Mouse (Mus musculus): Measurements from ENCODE around the gene Unc5b.

Gene Unc5b

DNA sequence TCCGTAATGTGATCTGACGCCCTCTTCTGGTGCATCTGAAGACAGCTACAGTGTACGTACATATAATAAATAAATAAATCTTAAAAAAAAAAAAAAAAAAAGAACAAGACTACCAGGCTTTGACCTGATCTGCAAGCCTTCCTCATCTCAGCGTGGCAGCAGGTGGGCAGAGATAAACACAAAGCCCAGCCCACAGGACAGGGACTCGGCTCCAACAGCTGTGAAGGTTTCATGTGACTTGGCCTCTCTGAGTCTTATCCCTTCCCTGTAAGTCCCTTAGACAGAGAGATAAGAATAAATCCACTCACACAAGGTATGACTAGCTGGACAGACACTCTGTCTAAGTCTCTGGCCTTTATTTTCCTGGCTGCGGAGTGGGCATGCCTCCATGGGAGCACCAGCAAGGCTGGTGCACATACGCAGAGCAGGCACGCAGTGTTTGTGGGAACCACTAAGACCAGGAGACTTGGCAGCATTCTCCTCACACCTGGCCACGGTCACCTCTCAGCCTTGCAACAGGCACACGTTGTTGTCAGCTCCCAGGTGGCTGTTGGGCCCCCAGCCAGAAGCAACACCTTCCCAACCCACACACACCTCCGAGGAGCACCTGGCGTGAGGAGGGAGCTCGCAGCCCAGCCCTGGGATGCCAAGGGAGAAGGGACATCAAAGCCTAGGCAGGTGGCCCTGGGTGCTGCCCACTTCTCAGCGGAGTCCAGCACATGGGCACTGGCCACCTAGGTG is 33.5 kb downstream of the Unc5b start:
- no peak for DNase-seq (ENCODE audit: low spot score)

DNA sequence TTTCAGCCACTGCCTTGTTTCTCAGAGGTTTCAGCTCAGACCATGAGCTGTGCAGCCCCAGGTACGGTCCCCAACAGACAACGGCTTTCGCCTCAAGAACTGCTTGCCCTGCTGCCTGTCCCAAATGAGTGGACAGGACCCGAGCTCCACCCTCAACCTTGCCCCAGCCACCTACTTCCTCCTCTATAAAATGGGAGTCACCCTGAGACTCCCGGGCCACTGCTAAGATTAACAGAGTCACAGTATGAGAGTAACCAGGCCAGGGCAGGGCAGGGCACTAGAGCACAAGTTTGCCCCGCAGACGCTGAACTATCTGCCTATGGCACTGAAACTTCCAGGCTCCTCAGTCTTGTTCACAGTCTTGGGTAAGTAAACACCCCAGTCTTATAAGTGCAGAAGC is 34.9 kb downstream of the Unc5b start:
- DNase-seq (ENCODE audit: low spot score) = no peak

DNA sequence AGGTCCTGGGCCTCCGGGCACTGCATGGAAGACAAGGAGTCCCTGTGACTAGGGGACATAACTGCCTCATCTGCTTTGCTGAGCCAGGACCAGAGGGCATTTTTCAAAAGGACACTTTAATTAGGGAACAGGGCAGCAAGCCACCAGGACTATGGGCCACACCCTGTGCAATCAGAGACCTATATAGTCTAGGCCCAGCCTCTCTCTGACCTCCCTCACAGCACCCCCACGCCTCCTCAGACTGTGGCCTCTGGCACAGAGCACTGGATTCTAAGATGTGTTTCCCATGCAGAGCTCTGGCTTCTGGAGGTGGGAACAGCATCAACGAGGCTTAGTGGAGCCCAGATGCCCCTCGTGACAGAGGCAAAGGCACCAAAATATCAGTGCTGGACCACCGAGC is 35.4 kb downstream of the Unc5b start:
- no peak for DNase-seq (ENCODE audit: low spot score)

DNA sequence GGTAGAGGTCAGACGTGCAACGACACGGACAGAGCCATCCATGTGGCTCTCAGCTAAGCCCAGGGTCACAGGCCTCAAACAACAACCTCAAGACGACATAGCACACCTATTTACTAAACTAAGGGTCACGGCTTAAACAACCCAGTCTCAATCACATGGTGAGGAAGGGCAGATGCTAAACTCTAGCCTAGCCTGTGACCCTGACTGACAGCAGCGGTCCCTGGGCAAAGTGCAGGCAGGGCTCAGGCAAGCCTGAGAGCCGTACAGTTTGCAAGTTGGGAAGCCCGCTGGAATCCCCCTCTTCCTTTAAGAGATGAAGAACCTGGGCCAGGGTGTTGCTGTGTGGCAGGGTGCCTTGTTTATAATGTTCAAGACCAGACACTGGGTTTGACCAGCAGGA is 36.6 kb downstream of the Unc5b start:
- DNase-seq (ENCODE audit: low spot score) = no peak

DNA sequence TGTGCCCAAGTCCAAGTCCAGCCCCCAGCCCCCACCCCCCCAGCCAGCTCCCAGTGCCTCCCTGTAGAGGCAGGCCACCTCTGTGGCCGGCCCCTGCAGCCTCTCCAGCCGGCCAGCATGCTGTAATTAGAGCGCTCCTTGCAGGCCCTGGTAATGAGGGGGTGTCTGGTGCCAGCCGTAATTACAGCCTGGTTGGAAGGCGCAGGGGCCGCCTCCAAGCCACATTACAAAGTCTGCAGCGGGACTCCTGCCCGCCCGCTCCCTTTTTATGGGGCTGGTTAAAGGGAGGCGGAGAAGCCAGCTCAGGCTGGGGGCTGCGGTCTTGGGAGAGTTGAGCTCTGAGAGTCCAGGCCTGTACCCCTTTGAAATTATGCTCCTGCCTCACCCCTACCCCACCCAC is 37.0 kb downstream of the Unc5b start:
- DNase-seq (ENCODE audit: low spot score) = no peak

DNA sequence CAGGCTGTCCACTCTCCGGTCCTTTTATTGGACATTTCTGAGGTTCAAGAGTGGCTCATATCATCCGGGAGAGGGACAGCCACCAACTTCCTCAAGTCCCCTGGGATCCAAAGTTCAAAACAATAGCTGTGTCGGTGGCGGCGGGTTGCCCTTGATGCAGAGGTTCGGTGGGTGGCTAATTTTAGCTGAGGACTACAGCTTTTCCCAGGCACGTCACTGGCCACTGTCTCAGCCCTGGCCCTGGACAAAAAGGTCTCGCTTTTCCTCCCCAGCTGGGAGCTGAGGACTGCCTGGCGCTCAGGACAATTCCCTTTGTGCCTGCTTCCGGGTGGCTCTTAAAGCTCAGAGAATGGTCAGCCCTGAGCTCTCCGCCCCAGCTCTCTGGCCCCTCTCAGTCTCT is 38.5 kb downstream of the Unc5b start:
- no peak for DNase-seq (ENCODE audit: low spot score)

DNA sequence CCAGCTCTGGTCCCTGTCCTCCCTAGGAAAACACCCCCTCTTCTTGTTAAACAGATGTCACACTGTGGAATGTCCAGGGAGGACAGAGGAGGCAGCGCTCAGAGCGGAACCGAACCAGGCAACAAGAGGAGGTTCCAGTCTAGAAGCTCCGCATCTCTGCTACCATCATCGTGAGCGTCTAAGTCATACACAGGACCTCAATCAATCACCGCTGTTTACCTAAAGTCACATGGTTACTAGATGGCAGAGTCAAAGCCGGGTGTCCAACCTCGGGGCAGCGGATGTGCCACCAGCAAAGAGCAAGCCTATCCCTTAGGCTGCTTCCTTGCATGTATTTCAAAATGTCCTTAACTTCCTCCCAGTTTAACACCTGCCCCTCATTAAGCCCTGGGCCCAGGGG is 39.0 kb downstream of the Unc5b start:
- no peak for DNase-seq (ENCODE audit: low spot score)

DNA sequence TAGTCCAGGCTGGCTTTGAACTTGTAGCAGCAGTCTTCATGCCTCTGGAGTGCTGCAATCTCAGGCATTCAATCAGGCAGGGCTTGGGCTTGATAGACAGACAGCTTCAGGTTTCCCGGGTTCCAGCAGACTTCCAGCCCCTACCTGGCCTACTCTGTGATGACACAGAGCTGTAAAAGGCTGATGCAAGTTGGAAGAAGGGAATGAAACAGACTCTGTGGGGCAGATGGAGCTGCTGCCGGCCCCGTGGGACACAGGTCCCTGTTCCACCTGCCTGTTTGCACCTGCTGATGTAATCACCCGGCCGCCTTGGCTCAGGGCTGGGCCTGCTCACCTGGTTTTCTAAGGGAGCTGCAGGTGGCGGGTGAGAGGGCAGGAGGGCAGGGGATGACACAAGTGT is 40.5 kb downstream of the Unc5b start:
- DNase-seq (ENCODE audit: low spot score) = no peak

DNA sequence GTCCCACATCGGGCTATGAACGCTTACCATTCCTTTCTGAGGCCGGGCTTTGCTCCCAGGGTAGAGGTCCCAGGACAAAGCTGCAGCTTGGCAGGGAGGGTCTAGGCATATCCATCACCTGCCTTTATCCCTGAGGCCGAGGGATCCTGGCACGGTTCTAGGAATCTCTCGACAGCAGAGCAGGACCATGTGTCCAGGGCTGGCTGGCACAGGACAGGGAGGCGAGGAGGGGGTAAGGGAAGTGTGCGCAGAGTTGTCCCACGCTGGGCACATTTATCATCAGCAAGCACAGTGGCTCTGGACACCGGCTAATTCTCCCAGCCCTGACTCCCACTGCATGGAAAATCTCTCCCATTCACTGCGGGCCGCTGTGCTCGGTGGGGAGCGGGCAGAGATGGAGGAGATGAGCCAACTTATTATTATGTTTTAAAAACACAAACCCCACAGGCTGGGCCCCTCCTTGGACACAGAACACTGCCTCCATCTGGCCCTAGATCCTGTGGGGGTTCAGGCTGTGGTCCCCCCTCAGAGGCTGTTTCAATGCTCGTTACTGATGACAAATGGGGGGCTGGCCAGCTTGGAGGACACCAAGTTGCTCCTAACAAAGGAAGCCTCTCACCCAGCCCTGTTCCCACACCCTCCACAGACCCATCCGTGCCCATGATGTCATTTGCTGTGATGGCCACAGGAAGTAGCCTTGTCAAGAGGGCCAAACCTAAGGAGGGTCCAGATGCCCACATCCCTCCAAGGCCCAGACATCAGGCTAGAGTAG is 43.9 kb downstream of the Unc5b start:
- DNase-seq (ENCODE audit: low spot score) = no peak

DNA sequence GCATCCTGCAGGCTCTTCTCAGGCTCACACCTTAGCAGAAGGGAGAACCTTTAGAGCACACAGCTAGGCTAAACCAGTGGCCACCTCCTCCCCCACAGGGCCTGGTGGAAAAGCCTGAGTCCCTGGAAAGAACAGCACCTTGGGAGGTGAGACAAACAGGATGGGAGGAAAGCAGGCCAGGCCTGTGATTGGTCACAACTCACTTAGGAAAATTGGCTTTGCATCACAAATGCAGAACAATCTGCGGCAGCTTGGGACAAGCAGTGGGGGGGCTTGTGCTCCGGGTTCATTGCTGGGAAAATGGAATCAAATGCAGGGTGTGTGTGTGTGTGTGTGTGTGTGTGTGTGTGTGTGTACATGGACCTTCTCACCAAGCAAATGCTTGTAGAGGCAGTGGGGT is 47.8 kb downstream of the Unc5b start:
- no peak for DNase-seq (ENCODE audit: low spot score)

DNA sequence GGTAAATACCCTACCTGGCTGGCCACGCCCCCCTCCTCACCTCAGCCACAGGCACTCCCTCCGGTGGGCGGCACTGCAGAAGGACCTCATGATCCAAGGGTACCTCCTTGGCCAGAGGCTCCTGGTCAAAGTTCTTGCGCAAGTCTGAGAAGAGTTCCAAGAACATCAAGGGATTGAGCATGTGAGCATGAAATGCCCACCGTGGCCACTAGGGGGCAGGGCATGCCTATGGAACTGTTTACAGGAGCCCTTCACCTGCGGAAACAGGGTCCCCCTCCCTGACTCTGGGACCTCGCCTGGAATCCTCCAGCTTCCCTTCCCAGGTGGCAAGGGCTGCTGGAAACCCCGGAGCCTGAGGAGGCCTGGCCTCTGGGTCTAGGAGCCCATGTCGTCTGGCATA is 51.8 kb downstream of the Unc5b start:
- peak; percentile 45 for DNase-seq (ENCODE audit: low spot score)

DNA sequence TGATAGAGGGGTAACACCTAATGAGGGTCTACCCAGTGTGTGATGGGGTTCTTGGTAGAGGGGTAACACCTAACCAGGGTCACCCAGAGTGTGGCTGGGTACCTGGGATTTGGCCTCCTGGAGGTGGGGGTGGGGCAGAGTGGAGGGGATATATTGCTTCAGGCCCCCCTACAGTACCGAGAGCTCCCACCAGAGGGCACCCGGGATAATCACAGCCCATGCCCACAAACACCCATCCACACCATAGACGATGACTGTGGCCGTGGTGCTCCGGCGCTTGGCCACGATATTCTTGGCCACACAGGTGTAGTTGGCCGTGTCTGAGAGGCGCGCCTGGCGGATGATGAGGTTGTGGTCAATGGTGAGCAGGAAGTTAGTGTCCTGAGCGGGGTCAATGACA is 52.8 kb downstream of the Unc5b start:
- DNase-seq (ENCODE audit: low spot score) = no peak

DNA sequence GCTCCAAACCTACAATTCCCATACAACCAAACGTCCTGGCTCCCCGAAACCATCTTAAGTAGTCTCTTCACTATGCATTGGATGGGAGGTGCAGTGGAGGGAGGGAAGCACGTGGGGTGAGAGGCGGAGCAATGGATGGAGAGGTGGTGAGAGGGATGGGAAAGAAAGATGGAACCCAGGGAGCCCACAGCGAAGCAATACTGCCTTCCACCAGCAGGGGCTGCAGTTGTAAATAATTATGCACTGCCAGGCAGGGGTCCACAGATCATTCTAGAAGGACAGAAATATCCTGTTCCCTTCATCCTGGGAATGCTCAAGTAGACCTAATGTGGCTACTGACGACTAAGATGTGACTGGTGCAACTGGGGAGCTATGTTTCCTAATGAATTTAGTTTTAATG is 55.9 kb downstream of the Unc5b start:
- DNase-seq (ENCODE audit: low spot score) = no peak

DNA sequence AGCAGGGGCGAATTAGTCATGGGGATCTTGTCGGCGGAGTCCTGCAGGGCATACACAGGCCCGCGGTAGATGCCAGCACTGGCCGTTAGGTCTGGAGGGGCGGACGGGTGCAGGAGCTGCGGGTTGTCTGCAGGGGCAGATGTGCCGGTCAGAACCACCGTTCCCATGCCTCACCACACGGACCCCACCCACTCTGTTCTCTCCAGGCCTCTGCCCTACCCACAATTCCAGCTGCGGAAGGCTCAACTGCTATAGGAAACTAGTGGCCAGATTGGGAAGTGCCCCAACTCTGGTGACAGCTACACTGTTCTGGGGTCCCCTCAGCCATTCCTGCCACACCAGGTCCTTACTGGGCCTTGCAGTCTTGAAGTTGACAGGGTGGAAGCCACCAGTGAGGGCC is 56.8 kb downstream of the Unc5b start:
- no peak for DNase-seq (ENCODE audit: low spot score)

DNA sequence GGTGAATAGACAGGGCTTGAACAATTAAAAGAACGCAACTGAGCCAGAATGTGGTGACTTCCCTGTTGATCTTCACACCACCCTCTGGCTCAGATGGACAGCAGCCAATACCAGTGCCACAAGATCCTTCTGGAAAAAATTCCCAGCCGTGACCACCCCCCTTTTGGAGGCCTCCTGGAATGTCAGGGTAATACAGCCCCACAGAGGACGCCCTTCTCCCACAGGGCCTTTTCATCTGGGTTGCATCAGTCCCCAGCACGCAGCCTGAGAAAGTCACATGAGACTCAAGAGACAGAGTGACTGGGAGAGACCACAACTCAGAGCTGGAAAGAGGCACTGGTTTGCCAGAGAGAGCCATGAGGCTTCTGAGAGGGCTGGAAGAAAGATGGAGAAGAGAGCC is 60.5 kb downstream of the Unc5b start:
- no peak for DNase-seq (ENCODE audit: low spot score)

DNA sequence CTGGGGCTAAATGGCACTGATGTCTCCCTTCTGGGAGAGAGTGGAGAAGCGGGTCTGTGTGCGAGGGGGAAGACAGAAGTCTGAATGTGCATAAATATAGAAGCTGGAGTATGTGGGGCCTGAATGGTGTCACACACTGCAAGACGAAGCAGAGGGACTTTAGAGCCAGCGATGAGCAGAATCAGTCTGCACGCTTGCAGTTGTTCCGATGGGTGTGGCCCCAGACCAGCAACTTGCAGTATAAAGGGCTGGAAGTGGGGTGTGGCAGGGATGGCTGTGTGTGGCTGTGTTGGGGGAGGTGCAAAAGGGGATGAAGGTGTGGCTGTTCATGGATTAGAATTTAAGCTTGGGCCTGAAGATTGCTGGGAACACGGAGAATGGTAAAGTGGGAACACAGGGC is 62.8 kb downstream of the Unc5b start:
- no peak for DNase-seq (ENCODE audit: low spot score)

DNA sequence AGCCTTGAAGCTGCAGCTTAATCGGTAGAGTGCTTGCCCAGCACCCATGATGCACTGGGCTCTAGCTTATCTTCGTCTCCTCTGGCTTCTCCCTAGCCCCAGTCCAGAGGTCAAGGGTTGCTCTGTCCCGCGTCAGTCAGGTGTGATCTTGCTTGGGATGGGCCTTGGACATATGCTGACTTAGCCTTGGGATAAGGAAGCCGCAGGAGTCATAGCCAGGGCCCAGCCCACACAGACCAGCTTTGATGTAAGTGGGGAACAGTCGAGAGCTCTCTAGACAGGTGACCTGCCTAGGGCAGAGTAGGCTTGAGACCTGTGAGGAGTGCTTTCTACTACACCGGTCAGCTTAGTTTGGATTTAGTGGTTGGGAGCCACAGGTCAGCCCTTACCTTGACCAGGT is 64.0 kb downstream of the Unc5b start:
- no peak for DNase-seq (ENCODE audit: low spot score)

DNA sequence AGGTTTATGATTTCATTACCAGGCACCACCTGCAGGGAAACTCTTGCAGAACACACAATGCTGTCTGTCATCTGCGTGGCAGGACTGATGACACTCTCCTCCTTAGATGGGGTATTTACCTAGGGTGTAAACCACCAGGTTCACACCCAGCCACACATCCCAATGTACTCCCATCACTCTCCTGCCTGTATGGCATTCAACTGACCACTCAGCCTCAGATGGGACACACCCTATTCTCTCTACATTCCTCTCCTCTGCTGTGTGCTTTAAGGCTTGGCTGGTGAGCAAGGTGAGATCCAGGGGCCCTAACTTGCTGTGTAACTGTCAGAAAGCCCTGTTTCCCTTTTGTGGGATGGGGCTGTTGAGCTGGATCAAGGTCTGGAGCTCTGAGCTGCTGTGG is 69.3 kb downstream of the Unc5b start:
- DNase-seq (ENCODE audit: low spot score) = no peak

DNA sequence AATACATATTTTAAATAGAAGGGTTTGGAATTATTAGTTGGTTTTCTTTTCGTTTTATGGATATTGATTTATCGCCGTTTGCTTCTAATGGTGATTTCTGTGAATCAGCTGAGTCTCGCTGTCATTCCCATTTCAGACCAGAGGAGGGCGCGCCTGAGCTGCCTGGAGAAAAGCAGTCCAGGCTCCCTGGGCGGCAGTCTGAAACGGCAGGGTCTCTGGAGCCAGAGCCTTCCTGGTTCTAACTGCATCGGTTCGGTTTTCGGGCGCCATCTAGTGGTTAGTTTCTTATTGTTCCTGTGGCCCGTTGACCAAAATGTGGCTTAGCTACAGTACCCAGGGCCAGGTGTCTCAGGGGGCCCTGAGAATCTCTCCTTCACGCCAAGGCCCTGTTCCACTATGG is 71.0 kb downstream of the Unc5b start:
- DNase-seq (ENCODE audit: low spot score) = peak; percentile 68

DNA sequence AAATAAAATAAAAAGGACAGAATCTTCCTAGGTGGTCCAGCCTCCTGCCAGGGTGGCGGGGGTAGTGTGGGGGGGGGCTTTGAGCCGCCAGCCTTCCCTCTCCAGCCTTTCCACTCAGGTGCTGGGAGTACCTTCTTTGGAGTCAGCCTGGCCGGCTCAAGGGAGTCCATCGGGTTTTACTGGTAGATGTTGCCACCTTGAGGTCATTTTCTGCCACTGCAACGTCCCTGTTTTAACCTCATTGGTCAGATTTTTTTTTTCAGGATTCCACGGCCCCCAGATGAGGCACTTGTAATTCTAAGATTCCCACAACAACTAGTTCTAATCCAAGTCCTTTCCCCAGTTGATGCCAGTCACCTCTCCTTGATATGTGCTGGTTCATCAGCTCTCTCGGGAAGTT is 74.4 kb downstream of the Unc5b start:
- no peak for DNase-seq (ENCODE audit: low spot score)

DNA sequence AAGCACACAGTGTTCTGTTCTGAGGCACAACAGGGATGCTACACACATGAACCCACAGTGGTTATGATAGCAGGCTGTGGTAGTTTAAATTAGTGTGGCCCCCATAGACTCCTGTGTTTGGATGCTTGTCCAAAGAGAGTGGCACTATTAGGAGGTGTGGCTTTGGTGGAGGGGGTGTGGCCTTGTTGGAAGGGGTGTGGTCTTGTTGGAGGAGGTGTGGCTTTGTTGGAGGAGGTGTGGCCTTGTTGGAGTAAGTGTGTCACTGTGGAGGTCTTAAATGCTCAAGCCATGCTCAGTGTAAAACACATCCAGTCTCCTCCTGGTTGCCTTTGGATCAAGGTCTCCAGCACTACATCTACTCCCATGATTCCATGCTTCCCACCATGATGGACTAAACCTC is 75.2 kb downstream of the Unc5b start:
- no peak for DNase-seq (ENCODE audit: low spot score)

DNA sequence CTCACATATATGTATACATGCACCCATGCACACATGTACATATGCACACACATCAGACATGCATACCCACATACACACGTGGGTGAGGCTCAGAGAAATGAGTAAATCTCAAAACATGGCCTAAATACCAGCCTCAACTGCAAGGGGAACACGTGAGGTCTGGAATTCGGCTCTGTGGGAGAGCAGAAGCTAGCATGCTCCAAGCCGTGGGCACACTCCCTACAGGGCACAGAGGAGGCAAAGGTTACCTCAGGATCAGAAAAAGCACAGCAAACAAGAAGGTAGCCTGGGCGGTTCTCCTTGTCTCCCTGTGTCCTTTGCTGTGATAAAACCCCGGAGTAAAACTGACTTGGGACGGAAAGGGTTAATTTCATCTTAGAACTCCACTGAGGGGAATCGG is 77.4 kb downstream of the Unc5b start:
- no peak for DNase-seq (ENCODE audit: low spot score)

DNA sequence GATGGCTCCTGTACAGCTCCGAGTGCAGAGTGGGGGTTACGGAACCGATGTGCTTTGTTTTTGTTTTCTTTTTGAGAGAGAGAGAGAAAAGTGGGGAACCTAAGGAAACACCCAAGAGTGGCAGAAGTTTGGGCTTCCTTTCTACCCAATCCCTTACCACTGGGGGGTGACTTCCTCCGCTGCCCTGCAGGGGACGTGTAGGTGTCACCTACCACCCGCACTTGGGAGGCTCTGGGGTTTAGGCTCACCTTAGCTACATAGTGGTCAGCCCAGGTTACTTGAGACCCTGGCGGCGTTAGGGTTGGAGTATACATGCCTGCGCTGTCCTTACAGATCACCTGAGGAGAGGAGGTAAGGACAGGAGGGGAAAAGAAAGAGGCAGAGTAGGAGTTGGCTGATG is 78.1 kb downstream of the Unc5b start:
- no peak for DNase-seq (ENCODE audit: low spot score)

All from spleen, adult 12 weeks (tissue).